Mouse (Mus musculus) lung, postnatal 0 days (tissue): ENCODE results near the gene Arhgef28.

ENCODE experiments used
- CTCF ChIP-seq: IDR thresholded peaks from 2 replicates; pipeline ENCODE4 v1.5.1; 2016; ENCODE audit warnings: antibody characterized with exemption, mild to moderate bottlenecking
- EP300 ChIP-seq: IDR thresholded peaks from 2 replicates; pipeline ENCODE4 v1.6.1; 2016; ENCODE audit warnings: antibody characterized with exemption, mild to moderate bottlenecking, control low read depth

DNA sequence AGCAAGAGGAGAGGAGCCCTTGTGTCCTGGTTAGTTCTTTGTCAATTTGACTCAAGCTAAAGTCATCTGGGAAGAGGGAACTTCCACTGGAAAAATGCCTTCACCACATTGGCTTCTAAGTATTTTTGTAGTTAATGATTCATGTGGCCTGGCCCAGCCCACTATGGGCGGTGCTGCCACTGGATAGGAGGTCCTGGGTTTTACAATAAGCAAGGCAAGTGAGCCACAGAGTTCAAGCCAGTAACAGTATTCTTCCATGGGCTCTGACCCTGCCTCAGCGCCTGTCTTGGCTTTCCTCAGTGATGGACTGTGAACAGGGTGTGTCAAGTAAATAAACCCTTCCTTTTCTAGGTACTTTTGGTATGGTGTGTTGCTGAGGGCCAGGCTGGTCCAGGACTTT, 229.6 kb downstream of the Arhgef28 start:
- no peak for TF ChIP-seq CTCF
- TF ChIP-seq EP300, result no peak
